Mouse (Mus musculus): ENCODE data around the gene Itpkc.

DNA sequence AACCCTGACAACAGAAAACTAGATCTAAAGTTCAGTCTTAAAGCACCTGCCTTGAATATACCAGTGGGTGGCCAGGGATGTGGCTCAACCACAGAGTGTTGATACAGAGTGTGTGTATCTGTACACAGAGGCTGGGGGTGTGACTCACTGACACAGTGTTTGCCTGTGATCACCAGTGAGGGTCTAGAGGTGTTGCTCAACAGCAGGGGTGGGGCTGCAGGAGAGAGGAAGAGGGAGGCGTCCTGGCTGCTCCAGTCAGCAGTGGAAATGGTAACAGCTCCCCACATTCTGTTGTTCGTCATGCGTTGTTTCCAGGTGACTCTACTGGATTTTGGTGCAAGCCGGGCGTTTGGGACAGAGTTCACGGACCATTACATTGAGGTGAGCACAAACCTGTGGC, 23.5 kb upstream of the Itpkc start:
- no peak for TF ChIP-seq CTCF (IDR thresholded peaks at IDR 0.05; ENCODE audit: low read depth)
- TF ChIP-seq EP300 (IDR thresholded peaks at IDR 0.05; ENCODE audit: low read depth): no peak

Data from liver, embryonic 14.5 days (tissue).